Mouse (Mus musculus) layer of hippocampus, adult 2 months (tissue): ENCODE data around the gene Tpm1. TPM values are rescaled to one million over a fixed set of nuclear protein-coding genes. Genes with fewer than 3 reads are reported as not detected.

ENCODE experiments used
- DNase-seq, 2 experiments: peaks; one replicate each; pipeline ENCODE4 v3.0.0; 2022; ENCODE audit warnings: low spot score in 2 of 2
- H3K27ac ChIP-seq: fragments of 200-600 bp; 2 replicates; pipeline ENCODE4 v1.8.1; 2022
- H3K4me3 ChIP-seq: fragments of 200-600 bp; 2 replicates; pipeline ENCODE4 v1.8.1; 2022; ENCODE audit warnings: mild to moderate bottlenecking
- CTCF ChIP-seq: fragments of 200-600 bp; conservative IDR thresholded peaks from 2 replicates; pipeline ENCODE4 v1.8.1; 2022; ENCODE audit warnings: antibody characterized with exemption, mild to moderate bottlenecking, moderate library complexity
- total RNA-seq, 2 experiments: library from RNA; stranded (reverse); gene quantifications; 2 replicates each; pipeline ENCODE4 v1.2.3; 2021

Gene Tpm1
- total RNA-seq, 2 experiments from 2014 or later: 213 to 215 TPM

DNA sequence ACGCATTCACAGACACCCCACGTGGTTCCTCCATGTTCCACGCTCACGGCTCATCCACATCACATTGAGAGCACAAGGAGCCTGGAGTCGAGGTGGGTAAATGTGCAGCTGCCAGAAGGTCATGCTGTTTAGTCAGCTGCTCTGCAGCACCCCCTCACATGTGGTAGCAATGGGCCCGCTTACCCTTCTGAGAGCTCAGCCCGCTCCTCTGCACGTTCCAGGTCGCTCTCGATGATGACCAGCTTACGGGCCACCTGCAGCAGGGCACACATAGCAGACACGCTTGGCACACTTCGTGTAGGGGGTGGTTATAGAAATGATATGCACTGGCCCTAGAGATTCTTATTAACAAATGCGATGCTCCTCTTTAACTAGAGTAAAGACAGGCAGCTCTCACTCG lies 16.6 kb downstream of the Tpm1 start:
- Histone ChIP-seq H3K4me3 (no peak overlapping the region), H3K27ac (no peak overlapping the region)
- DNase-seq: no peak
- no peak for TF ChIP-seq CTCF

DNA sequence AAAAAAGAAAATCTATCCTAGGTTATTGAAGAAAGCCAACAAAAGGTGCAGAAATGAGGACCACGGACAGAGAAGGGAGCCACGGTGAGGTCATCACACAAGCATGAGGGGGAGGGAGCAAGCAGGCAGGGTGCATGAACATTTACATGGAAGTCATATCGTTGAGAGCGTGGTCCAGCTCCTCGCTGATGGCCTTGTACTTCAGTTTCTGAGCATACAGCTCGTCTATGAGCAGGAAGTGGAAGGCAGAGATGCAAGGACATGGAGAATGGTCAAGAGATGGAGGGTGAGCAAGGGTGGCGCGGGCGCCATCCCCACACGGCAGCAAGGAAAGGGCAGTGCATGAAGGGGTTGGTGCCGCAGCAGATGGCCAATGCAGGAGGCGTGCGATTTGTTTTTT lies 19.7 kb downstream of the Tpm1 start:
- no peak overlapping the region for H3K27ac ChIP-seq
- DNase-seq: no peak
- no peak overlapping the region for H3K4me3 ChIP-seq
- no peak for TF ChIP-seq CTCF

DNA sequence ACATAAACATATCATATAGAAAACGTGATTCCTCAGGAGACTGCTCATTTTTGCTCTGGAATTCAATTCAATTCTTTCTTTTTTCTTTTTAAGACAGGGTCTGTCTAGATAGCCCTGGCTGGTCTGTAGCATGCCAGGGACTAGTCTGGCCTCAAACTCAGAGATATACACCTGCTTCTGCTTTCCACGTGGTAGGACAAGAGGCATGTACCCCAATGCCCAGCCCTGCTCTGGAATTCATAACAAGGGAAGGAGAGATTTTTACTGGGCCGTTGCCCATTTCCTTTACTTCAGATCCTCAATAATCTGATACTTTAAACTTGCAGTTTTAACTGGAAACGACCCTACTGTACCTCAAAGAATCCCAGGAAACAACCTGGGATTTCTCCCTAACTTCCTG lies 20.3 kb downstream of the Tpm1 start:
- no peak for TF ChIP-seq CTCF
- H3K4me3 ChIP-seq: no peak overlapping the region
- H3K27ac ChIP-seq: no peak overlapping the region
- DNase-seq: no peak

DNA sequence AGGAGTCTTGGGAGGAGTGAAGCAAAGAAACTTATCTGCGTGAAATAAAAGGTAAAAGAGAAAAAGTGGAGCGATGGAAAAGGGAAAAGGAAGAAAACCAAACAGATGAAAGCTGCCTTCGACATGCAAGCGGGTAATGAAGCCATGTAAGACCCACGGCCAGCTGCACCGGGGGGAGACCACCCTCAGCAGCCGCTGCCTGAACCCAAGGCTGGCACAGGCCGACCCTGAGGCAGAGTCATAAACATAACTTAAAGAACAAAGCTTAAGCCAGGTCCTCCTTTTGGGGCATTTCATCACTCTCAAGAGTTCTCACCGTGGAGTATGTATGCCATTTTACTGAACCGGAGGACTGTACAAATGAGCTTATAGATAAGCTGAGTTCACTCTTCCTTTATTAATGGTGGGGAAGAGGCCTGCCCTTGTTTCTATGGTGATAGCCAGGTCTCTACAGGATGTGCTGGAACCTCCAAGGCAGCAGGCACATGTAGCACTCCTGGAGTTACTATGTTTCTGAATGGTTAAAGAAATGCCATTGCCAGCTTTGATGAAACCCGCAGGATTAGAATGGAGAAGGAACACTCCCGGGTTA lies 21.0 kb downstream of the Tpm1 start:
- no peak overlapping the region for H3K4me3 ChIP-seq
- TF ChIP-seq CTCF: no peak

DNA sequence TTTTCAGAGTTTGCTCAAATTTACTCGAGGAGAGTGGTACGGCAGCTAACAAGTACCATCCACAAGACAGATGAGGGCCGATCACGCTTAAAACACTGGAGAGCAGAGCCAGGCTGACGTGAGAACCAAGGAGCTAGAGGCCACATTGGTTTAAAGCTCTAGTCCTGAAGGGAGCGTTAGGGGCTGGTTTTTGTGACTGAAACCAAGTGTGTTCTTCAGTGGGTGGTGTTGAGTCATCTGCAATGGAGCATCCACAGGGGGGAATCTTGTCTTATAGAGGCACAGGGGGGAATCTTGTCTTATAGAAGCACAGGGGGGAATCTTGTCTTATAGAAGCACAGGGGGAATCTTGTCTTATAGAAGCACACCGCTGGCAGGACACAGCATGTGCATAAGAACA lies 22.3 kb downstream of the Tpm1 start:
- TF ChIP-seq CTCF: no peak
- no peak overlapping the region for H3K4me3 ChIP-seq
- no peak overlapping the region for H3K27ac ChIP-seq
- DNase-seq: no peak

More for the DNA sequence above, 21.0 kb downstream of the Tpm1 start:
- no peak overlapping the region for H3K27ac ChIP-seq
- no peak for DNase-seq

DNA sequence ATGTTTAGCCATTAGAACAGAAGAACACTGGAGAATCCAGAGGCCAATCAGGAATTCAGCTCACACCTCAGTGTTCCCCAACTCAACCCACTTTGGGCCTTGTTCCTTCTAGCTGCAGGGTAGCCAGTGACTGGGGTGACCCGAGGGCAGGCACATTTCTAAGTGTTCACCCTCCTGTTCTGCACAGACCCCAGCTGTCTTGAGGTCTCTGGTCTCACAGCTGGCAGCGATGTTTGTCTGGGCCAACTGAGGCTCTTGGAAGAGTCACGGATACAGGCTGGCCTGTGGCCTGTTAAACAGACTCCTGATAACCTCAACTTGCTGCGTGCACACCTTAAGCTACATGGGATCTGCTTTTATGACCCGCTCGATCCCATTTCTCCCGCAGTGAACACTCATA lies 23.1 kb downstream of the Tpm1 start:
- DNase-seq: no peak
- no peak for TF ChIP-seq CTCF
- Histone ChIP-seq H3K27ac (no peak overlapping the region), H3K4me3 (no peak overlapping the region)

DNA sequence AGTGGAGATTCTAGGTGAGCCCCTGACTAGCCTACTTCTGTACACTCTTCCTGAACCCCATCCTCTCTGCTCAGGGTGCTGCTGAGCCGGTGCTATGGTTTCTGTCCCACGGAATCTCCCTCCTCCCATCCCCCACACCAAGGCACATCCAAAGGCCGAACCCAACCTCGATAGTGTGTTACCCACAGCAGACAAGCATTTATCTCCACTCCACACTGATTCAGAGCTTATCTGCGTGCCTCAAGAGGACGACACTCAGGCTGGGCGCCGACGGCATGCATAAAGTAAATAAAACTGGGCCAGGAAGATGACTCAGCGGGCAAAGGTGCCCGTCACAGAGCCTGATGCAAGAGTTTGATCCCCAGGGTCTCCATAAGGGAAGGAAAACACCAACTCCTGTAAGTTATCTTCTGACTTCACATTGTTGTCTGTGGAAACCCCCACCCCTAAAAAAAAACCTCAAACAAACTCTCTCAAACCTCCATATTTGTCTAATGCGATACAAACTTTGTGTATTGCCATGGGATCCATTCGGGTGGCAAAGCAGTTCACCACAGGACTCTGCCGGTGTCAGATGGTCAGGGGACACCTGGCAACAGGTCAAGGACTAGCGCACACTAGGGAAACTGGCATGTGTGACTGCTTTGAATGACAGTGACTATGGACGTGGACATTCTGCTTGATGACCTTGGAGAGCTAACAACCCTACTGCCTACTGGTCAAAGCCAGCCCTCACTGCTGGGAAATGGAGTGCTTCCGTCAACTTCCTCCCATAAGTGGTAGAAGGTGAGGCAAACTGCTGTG lies 24.1 kb downstream of the Tpm1 start:
- no peak overlapping the region for H3K27ac ChIP-seq
- no peak overlapping the region for H3K4me3 ChIP-seq
- no peak for TF ChIP-seq CTCF
- DNase-seq: no peak

DNA sequence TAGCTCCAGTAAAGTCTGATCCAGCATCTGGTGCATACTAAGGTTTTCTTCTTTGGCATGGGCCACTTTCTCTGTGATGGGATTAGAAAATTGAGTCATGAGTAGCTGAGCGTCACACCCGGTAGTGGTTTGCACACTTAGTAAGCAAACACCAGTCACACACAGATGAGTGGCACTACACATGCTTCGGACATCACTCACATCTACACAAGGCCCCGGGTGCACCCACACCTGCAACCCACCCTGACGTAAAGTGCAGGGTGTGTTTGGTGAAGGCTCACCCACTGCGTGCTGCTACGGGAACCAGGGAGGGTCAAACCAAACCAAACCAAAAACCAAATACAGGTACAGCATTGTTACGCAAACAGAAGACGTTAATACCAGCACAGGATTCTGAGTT lies 25.8 kb downstream of the Tpm1 start:
- no peak for TF ChIP-seq CTCF
- Histone ChIP-seq H3K27ac (no peak overlapping the region), H3K4me3 (no peak overlapping the region)
- no peak for DNase-seq

DNA sequence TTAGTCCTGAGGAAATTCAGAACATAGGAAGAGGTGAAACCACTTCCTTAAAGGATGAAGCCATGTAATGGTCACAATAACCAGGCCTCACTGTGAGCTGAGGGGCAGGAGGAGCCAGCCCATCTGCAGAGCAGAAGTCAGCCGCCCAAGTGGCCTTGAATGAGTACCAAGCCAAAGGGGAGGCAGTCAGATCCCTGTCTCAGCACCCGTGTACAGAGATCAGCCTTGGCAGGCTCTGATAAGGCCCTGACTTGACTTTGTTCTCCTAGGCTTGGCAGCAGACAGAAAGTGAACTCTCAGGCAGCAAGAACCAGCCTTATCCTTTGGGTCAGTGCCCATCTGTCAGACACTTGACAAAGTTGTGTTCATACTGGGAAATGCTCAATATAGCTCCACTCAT lies 29.1 kb downstream of the Tpm1 start:
- DNase-seq: no peak
- H3K4me3 ChIP-seq: no peak overlapping the region
- no peak overlapping the region for H3K27ac ChIP-seq
- no peak for TF ChIP-seq CTCF

DNA sequence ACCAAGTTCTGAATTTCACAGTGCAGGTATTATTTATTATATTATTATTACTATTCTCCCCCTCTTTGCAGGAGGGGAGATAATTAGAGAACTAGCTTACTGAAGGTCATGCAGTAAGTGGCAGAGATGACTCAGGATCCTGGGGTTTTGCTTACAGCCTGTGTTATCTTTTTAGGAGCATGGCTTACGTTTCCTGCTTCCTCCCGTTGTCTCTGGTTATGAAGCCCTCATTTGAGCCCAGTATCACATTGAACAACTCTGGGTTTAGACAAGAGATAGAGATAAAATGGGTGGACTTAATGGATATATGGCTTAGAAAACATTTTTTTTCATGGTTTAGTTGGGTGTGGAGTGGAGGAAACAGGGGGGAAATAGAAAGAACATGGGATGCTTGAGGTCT lies 35.7 kb downstream of the Tpm1 start:
- no peak for DNase-seq
- no peak for TF ChIP-seq CTCF
- Histone ChIP-seq H3K27ac (no peak overlapping the region), H3K4me3 (no peak overlapping the region)

DNA sequence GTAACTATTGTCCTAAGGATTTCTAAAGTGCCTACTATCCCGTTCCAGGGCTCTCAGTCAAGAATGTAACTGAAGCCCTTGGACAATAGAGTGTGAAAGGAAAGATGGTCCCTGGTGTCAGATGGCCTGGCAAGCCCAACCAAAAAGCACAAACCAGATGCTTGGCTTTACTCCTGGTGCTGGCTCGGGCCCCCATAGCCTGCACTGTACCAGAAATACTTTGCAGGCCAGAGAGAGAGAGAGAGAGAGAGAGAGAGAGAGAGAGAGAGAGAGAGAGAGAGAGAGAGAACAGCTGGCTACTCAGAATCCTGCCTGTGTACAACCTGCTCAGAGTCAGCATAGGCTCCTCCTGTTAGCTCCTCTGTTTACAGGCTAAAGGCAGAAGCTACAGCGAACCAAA lies 36.7 kb downstream of the Tpm1 start:
- TF ChIP-seq CTCF: no peak
- Histone ChIP-seq H3K4me3 (no peak overlapping the region), H3K27ac (no peak overlapping the region)
- no peak for DNase-seq

DNA sequence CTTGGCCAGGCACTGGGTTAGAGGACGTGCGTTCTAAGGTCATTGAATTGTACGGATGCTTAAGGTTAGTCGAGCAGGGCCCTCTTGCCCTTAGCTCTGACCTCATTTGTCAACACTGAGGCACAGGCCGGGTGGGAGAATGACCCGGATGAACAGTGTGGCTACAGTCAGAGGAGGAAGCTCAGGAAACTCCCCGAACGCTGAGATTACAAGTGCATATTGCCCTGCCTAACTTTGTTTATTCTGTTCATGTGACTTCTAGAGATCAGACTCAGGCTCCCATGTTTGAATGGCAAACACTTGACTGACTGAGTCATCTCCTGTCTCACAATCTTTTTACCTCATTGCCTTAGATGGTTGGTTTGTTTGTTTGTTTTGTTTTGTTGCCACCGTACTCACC lies 37.7 kb downstream of the Tpm1 start:
- Histone ChIP-seq H3K4me3 (no peak overlapping the region), H3K27ac (no peak overlapping the region)
- no peak for TF ChIP-seq CTCF
- DNase-seq: no peak

DNA sequence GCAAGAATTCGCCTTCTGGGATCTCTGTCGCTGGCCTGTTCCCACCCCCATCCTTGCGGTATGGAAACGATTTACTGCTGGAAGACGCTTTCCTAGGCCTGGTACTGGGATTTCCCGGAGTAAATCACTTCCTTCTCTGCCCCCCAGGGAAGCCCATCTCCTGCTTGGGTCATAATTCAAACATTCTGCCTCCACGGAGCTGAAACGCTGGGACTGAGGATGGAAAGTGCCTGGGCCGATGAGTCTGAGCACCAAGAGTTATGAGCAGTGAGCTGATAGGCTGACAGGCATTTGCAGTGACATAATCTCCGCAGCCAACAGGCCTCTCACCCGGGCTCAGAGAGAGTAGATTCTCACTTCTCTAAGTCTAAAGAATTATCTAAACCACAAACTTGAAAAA lies 40.4 kb downstream of the Tpm1 start:
- TF ChIP-seq CTCF: no peak
- H3K27ac ChIP-seq: no peak overlapping the region
- no peak overlapping the region for H3K4me3 ChIP-seq
- DNase-seq: no peak

DNA sequence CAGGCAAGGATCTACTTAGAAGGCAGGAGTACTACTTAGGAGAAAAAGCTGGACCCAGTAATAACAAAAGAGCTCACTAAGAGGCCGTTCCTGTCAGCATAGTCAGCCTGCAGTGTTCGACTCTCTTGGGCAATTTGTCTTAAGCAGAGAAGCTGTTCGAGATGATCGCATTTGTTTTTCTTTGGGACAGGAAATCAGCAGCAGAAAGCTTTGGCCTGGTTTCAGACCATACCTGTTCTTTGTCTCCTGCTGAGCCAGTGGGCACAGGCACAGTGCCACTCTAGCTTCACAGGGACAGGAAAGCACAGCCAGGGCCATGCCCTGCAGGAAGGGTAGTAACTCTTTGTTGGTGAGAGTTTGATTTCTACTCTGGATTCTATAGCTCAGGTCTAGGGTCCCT lies 42.8 kb downstream of the Tpm1 start:
- DNase-seq: no peak
- Histone ChIP-seq H3K4me3 (no peak overlapping the region), H3K27ac (no peak overlapping the region)
- no peak for TF ChIP-seq CTCF
